Mouse (Mus musculus) kidney, postnatal 25 days (tissue): ENCODE measurements around the gene Tmem199.
A peak's percentile ranks its signal among the peaks of the same experiment; 100 is the strongest.

ENCODE experiments used
- DNase-seq, 2 experiments: peaks; one replicate each; pipeline ENCODE4 v3.0.0; 2021; ENCODE audit warnings: mixed read lengths in 2 of 2

The Tmem199 gene

GRCm38 (mm10) chr11:78523241-78523955 is 11.4 kb upstream of the Tmem199 start:
- no peak for DNase-seq

DNA sequence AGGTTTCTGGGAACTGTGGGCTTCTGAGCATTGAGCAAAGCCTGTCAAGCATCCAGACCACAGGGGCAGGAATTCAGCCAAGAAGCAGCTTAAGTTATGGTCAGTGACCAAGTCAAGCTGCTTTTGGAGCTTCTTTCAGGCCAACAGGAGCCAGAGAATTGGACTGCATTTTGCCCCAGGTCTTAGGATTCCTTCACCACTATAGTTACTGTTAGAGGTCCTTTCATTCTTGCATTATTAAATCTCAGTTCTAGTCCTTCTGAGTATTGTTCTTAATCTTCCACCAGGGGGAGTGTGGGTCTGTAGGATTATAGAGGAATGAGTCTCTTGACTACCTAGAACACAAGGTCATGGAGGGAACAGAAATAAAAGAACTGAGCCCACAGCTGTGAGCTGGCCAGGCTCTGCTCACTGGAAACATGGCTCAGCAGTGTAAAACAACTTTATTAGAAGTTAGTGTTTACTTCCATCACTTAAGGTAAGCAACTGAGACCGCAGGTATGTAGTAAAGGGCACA is 10.6 kb upstream of the Tmem199 start:
- DNase-seq = no peak

- no peak for DNase-seq
Observed at GRCm38 (mm10) chr11:78521880-78522279, 9.9 kb upstream of the Tmem199 start.

DNA sequence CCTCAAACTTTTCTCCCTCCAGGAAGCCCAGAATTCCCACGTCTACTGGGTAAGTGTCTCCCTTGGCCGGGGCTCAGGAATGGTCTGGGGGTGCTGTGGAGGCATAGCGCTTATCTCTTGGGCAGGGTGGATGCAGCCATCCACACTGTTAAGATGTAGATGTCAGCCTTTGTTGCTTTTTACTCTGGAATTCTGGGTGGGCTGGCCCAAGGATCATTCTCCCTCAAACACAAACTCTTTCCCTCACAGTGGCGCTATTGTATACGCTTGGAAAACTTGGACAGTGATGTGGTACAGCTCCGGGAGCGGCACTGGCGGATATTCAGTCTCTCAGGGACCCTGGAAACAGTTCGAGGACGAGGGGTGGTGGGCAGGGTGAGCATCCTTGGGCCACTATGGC is 7.0 kb upstream of the Tmem199 start:
- no peak for DNase-seq

DNA sequence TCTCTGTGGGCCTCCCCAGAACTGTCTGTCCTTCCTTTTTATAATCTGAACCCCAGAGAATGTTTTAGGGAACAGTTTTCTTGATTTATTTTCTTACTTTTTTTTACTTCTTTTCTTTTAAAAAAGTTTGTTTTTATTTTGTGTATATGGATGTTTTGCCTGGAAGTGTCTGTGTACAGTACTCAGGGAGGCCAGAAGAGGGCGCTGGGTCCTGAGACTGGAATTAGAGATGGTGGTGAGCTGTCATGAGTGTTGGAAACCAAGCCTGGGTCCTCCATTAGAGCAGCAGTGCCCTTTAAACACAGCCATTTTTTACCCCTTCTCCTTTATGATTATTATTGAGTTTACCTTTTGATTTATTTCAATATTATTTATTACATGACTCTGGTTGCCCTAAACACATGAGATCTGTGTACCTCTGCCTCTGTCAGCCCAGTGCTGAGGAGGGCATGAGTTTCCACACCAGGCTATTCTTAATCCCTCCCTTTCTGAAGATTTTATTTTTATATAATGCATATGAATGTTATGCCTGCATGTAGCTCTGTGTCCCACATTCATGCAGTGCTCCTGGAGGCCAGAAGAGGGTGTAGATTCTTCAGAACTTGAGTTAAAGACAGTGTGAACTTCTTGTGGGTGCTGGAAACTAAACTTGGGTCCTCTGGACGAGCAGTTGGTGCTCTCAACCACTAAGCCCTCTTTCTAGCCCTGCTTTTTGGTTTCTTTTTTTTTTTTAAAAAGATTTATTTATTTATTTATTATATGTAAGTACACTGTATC is 3.8 kb upstream of the Tmem199 start:
- no peak for DNase-seq

DNA sequence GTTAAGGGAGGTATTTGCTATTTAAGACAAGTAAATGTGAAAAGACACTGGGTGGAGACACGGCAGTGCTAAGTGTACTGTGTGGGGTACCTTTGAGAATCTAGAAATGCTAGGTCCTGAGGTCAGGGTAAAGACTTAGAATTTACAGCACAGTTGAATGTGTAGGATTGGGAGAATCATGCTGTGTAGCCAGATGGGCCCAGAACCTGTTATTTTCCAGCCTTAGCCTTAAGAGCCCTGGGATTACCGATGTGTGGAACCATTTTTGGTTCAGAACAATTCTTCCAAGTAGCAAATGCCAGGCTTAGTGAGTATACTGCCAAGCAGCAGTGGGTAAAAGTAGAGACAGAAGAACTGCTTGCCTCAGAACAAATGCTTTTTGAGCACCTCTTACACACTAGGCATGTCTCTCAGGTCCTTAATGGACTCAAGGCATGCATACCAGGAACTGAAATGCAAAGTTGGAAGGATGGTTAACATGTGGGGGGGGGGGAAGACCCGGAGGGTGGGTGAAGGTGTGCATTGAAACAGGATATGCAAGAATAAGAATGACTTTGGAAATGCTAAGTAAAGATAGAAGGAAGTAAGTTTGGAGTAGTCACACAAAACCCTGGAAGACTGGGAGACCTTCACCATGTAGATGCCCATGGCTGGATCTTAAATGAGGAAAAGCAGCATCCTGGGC is 1.3 kb upstream of the Tmem199 start:
- DNase-seq = no peak

GRCm38 (mm10) chr11:78509148-78509547 is 2.8 kb downstream of the Tmem199 start:
- no peak for DNase-seq

- DNase-seq = no peak
Observed at GRCm38 (mm10) chr11:78505430-78505829, 6.5 kb downstream of the Tmem199 start.

- no peak for DNase-seq
Observed at GRCm38 (mm10) chr11:78502909-78503650, 8.9 kb downstream of the Tmem199 start, which contains the start of gene Sebox. Gene Sebox, plus strand, starts transcription at chr11:78503447.

- DNase-seq = no peak
Observed at GRCm38 (mm10) chr11:78501529-78501928, 10.4 kb downstream of the Tmem199 start.

GRCm38 (mm10) chr11:78500623-78501202 is 11.3 kb downstream of the Tmem199 start:
- DNase-seq = no peak

DNA sequence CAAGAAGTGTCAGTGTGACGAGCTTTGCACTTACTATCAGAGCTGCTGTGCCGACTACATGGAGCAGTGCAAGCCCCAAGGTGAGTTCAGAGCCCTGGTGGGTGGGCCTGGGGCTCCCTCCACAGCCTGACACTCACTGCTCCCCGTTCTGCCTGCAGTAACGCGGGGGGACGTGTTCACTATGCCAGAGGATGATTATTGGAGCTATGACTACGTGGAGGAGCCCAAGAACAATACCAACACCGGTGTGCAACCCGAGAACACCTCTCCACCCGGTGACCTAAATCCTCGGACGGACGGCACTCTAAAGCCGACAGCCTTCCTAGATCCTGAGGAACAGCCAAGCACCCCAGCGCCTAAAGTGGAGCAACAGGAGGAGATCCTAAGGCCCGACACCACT is 12.4 kb downstream of the Tmem199 start:
- no peak for DNase-seq

GRCm38 (mm10) chr11:78499004-78499403 is 13.0 kb downstream of the Tmem199 start, which contains the start of gene Vtn:
Gene Vtn, plus strand, starts transcription at chr11:78499091.
- DNase-seq = no peak

GRCm38 (mm10) chr11:78497544-78498522 is 14.1 kb downstream of the Tmem199 start, which contains the start of gene Sarm1:
Gene Sarm1, minus strand, starts transcription at chr11:78497754.
- peak; percentile 94 to 95 for DNase-seq

GRCm38 (mm10) chr11:78497071-78497541 is 14.9 kb downstream of the Tmem199 start:
- DNase-seq = peak in 1 of 2 experiments; percentile 13

DNA sequence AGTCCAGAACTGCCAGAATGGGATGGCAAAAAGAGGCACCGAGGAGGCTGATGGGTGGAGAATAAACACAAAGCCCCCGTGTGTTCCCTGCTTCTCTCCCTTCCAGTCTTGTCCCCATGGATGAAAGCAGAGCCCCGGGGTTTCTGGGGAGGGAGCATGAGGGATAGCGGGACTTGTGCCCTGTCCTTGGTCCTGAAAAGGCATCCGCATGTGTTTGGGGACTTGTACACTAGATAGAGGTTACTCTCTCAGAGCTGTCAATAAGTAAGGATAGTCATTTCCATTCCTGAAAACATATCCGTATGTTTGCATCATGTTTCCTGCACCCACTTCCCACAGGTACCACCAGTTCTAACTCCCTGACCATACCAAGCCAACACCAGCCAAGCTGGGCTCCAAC is 16.1 kb downstream of the Tmem199 start:
- DNase-seq = peak in 1 of 2 experiments; percentile 51

DNA sequence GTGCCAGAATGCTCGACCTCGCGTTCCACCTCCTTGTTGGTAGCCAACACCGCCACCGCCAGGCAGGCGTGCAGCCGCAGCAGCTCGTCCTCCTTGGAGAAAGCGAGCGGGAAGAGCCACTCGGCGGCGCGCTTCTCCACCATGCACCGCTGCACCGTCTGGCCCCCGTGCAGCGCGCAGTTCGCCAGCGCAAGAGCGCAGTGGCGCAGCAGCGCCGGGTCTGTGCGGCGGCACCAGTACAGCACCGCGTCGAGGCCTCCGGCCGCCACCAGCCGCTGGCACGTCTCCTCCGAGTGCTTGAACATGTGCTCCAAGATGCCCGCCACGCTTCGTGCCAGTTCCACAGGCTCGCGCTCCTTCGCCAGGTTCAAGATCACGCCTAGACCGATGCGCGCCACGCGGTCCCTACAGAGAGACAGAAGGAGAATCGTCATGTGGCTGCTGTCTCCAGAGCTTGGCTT is 21.2 kb downstream of the Tmem199 start:
- peak; percentile 8 to 47 for DNase-seq

- peak; percentile 70 to 80 for DNase-seq
Observed at GRCm38 (mm10) chr11:78488168-78488567, 23.8 kb downstream of the Tmem199 start.

DNA sequence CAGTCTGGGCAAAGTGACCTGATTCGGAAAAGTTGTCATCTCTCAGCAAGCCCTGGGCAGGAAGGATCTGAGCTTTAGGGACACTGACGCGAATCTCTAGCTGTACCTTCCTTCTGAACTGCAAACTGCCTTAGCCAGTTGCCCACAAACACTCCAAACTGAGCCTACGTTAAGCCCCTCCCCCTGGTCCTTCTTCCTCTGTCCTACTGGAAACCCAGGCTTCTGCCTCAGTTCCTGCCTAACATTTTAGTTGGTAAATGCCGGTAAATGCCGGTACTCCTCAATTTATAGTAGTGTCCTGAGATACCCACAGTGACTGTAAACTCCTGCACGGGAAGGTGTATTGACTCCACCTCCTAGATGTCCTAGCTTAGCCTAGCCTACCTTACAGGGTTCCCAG is 28.3 kb downstream of the Tmem199 start:
- DNase-seq = no peak

DNA sequence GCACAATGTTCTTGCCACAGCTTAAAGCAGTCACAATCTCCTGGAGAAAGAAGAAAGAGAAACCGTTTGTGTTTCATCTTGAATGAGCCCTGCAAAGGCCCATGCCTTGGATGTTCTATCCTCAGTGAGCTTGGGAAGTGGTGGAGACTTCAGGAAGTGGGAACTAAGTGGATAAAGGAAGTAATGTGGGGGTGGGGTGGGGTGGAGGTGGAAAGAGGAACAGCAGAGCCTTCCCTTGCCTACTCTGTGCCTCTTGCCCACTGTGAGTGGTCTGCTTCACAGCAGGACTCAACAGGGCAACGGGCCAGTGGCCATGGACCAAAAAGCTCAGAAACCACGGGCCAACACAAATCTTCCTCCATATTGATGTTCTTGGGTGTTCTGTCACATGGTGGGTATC is 36.7 kb downstream of the Tmem199 start:
- DNase-seq = no peak
